Mouse (Mus musculus) brain, adult 2 months (tissue): ENCODE results near the gene Rbm28.
"Not testable (repeated sequence)": the region's sequence is repeated elsewhere in the genome, so short reads cannot be mapped to it uniquely, and the experiment has no call there.

Experiments used
- DNase-seq: peaks from one replicate; pipeline ENCODE4 v3.0.0; 2011; ENCODE audit warnings: low read depth, low spot score

The Rbm28 gene

DNA sequence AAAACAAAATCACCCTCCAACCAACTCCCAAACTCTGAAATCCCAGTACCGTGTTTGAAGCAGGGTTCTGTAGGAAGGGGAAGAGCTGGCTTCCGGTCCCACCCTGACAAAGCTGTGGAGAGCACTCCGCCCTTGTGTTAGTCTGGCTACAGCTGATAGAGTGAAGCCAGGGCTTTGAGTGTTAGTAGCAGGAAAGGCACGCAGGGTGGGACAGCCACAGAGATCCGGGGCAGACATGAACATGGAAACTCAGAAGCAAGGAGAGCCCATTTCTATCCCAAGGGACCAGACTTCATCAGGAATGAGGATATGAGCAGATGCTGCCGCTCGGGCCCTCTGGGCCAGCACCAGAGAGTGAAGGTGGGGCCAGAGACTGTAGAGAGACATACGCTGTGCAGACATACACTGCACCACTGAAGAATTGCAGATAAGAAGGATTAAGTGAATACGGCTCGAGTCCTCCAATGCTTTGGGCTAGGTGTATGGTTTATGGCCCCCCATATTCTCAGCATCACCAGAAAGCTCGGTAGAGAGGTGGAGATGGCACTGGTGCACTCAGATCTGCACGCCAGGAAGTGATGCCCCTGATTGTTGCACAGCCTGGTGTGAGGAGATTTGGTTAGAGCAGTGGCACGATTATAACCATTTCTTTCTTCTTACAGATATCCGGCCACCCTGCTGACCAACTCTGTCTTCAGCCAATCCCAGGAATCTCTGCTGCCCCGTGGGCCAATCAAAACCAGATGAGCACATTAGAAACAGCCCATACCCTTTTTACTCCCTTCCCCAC is 29.4 kb upstream of the Rbm28 start:
- DNase-seq, result no peak

DNA sequence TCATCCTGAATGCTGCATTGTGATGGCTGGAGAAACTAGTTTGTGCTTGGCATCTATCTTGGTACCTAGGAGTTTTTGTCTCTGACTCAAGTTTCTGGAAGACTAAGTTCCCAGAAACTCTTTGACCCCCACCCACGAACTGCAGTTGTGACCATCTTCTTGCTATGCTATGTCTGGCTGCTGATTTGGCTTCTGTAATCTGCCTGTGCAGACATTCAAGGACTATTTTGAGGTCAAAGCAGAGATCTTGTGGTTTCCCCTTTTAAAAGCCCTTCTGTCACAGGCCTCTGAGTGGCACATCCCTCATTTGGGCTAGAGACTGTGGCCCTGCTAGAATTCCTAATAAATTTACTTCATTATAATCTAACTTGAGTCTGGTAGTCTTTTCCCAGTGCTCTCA is 23.1 kb upstream of the Rbm28 start:
- DNase-seq, result no peak

DNA sequence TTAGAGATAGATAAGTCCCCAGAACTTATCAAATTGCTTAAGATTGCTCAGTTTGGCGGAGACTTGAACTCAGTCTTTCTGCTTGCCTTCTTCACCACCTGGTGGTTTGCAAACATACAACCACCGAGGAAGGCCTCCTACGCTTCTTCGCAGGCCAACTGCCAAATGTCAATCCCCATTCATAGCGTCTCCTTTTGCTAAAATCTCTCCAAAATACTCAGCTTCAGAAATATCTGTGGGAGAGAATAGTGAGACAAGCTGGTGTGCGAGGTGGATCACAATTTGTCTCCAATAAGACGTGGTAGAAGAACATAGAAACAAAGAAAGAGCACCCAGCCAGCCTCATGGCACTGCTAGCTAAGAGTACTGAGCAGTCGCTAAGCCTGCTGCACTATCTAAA is 15.0 kb upstream of the Rbm28 start:
- peak; percentile 77 for DNase-seq

DNA sequence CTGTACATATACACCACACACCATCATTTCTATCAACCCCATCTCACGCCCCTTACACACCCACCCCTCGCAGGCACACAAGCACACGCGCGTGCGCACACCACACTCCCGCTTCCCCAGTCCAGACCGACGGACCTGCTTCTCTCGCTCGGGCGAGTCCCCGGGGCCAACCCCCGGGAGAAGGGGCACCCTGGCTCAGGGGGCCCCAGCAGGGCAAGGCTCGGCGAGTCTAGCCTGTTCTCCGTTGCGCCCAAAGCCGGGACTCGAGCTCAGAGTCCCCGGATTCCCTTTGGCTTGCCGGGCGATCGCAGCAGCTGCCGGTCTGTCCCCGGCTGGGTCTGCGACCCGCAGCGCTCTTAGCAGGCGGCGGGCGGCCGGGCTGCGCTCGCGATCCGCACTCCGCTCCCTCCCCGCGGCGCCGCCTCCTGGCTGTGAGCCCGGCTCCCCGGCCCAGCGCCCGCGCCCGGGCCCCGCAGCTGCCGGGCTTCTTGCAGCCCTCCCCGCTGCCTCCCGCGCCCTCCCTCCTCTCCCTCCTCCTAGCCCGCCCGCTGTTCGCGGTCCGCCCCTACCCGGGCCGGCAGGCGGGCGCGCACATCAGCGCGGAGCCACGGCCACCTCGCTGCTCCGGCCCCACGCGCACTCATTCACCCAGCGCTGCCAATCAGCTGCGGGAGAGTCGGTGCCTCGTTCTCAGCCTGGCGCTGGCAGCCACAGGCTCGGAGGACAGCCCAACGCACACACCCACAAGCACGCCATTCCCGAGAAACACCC is 14.3 kb upstream of the Rbm28 start, which contains the start of gene Prrt4:
Prrt4 (minus strand) TSS at position 697 of the 771 bp plus-strand sequence.
- DNase-seq, result peak; percentile 87

DNA sequence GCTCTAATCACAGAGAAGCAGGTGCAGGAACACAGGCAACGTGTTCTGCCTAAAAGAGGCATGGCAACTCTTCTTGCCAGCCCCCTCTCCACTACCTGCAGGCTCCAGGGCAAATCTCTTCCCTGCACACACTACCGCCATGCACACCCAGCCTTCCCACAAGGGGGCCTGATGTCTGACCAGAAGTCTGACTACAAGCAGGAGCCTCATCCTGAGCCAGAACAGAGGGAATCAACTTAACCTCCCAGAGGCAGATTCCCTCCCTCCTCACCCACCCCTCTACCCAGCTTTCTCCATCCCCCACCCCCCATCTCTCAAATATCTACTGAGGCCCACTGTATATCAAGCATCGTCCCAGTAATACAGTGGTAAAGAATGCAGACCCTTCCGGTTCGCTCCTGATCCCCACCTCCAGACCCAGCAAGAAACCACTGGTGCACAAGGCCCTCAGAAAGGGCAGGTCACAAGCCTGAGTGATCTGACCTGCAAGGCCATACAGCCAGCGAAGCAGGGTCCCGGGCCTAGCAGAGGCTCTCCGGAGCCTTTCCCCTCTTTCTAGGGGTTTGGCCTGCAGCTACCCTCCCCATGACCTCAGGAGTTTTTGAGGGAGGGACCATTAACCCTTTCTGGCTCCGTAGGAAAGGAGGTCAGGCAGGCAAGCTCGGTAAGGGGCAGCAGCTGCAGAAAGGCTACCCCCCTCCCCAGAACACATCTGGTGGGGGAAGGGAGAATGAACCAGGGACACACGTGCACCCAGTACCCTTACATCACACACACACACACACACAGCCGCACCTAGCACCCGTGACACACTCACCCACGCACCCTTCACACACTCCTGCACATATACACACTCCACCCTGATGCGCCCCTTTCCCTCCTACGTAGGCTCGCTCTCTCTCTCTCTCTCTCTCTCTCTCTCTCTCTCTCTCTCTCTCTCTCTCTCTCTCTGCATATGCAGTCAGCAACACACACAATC is 13.4 kb upstream of the Rbm28 start:
- DNase-seq, result peak; percentile 64

DNA sequence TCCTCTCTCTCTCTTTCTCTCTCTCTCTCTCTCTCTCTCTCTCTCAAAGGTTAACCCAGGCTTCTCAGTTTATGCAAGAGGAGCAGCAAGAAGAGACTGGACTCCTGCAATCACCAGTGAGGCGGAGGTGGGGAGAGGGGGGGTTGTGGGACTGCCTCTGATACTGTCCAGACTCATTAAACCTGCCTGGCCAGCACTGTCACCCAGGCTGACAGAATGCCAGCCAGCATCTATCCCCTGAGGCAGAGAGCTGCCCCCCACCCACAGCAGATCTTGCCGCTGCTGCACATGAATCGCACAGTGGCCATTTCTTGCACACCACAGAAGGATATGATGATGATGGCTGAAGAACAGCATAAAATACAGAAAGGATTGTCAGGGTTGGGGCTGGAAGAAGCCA is 10.3 kb upstream of the Rbm28 start:
- no peak for DNase-seq

DNA sequence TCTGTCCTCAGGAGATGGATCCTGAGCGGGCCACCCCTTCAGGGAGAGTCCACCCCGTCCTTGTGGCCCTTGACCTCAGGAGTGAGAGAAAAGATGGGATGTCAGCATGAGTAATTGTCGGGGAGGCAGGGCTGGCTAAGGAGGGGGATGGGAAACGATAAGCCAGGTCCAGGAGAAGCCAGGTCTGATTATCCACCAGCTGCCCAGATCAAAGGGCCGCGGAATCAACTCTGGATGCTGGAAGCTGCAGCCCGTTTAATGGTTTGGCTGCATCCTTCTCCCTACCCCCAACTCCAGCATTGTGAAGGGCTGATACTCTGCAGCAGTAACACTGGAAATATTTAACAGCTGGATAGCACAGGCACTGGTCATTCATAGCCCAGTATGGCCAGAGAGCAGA is 9.6 kb upstream of the Rbm28 start:
- DNase-seq, result no peak

DNA sequence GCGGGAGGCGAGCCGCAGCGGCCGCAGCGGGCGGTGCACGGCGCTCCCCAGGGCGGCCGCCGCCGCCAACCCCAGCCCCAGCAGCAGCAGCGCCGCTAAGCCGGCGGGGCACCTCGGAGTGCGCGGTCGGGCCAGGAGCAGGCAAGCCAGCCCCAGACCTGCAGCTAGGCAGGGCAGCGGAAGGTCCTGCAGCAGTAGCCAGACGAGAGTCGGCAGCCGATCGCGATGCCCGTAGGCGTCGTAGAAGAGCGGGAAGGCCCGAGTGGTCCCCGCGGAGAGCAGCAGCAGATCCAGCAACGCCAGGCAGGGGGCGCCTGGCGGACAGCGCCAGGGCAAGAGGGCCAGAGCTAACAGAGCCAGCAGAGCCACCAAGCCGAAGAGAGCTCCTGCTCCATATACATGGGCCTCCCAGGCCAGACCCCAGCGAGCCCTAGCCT is 6.2 kb upstream of the Rbm28 start:
- DNase-seq, result peak; percentile 84

DNA sequence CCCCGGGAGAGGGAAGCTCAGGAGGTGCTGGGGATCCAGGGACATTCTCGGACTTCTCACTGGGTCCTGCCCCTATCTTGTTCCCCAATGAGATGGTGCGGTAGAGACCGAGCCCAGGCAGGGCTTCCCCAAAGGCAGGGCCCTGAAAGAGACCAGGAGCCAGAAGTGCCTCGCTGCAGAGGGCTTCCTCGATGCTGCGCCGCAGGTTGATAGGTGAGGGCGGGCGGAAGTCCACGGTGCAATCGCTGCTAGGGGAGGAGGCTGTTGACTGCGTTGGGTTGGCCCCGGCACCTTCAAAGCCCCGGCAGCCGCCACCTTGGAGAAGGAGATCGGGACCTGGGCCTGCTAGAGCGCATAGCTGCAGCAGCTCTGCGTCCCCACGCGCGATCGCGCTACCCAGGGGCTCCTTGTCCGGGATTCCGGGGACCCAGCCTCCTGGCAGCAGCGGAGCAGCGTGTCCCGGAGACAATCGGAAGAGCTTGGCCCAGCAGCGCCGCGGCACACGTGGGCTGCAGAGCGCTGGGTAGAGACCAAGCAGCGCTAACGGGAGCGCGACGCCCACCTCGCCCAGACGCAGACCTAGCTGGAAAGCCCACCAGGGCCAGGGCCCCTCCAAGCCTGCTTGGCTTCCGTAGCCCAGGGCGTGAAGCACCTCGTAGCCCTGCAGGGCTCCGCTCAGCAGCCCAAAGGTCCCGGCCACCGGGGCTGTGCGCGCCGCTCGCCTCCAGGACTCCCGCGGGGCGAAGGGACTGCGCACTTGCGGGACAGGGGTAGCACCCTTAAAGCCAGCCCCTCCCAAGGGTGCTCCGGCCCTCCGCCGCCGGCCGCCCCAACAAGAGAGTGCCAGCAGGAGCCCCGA is 5.5 kb upstream of the Rbm28 start:
- peak; percentile 42 for DNase-seq

DNA sequence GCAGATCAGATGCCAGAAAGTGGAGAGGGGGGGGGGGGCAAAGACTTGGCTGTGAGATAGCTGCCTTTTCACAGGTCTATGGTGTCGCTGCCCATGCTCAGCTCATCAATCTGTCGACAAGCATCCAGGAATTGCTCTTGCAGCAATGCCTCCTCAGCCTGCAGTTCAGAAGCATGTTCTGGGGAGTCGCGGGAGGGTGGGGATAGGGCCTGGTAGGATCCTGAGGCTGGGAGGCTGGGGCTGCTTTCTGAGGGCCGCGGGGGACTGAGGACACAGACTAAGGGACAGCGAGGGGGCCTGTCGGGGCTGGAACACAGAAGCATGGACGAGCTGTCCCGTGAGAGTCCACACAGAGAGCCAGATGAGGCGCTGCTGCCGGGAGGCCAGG is 4.9 kb upstream of the Rbm28 start:
- no peak for DNase-seq

DNA sequence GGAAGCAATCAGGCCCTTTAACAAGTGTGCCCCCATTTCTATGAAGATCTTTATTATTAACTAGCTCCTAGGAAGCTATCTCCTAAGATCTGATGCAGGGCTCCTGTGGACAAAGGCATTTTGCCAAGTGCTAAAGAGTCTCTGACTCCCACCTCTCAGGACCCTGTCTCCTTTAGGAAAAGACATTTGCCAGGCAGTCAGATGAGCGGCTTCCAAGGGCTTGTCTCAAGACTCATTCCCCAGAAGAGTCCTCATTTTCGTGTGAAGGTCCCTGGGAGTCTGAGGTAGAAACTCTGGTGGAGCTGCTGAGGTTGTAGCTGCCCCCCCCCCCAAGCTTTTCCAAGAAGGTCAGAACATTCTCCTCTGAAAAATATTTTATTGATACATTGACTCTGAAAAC is 4.1 kb upstream of the Rbm28 start:
- DNase-seq, result no peak

DNA sequence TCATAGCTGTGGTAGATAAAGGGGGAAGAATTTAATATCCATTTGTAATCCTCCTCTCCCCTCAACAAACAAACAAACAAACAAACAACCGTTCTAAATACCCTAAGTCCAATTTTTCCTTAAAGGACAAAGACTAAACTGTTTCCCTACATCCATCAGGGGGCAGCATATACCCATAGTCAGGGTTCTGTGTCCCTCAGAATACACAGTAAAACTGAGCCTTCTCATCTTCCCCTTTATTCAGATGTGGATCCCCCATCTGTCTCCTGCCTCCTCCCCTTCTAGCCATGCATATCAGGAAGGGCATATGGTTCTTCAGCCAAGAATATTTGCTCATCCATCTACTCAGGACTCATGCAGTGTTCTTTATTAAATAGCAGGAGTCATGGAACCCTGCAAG is 1.4 kb upstream of the Rbm28 start:
- DNase-seq, result peak; percentile 83

DNA sequence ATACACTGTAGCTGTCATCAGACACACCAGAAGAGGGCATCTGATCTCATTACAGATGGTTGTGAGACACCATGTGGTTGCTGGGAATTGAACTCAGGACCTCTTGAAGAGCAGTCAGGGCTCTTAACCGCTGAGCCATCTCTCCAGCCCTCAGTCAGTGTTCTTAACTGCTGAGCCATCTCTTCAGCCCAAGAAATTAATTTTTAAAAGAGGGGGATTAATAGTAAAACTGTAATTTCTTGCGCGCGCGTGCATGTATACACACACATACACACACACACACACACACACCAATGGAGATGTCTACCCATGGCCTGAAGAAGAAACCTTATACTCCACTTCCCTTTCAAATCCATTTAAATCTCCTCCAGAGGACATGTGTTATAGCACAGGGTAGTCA is 3.5 kb downstream of the Rbm28 start:
- not testable (repeated sequence) for DNase-seq

DNA sequence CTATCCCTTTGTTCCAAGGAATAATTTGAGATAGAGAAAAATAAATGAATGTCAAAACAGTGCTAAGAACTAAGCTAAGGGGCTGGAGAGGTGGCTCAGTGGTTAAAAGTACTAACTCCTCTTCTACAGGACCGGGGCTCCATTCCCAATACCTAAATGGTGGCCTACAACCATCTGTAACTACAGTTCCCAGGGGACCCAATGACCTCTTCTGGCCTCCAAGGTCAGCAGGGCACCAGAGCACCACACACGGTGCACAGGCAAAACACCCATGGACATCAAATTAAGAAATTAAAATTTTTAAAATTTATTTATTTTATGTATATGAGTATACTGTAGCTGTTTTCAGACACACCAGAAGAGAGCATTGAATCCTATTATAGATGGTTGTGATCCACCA is 4.0 kb downstream of the Rbm28 start:
- DNase-seq, result no peak

DNA sequence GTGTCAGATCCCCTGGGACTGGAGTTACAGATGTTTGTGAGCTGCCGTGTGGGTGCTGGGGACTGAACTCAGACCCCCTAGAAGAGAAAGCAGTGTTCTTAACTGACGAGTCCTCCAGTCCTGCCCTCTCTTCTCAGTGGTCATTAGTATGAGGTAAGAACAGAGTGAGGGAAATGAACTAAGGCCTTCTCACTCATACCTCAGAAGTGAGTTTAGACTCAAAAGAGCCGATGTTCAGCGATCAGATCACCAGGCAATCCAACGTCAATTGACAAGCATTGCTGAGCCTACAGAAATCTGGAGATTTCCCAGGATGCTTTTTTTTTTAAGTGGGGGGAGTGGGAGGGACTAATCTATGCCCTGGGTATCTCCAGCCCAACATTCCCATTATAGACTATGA is 8.5 kb downstream of the Rbm28 start:
- no peak for DNase-seq

DNA sequence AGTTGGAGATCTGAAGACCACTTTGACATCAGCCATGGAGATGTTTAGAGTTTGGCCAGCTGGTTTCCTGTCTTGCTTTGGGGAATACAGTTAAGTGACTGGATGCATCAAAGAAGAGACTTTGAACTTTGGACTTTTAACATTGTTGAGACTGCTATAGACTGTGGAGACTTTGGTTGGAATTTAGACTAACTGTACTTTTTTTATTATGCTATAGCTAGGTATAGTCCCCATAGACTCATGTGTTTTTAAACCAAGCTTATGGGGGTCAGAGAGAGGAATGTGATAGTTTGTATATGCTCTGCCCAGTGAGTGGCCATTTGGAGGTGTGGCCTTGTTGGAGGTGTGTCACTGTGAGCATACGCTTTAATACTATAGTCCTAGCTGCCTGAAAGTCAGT is 14.8 kb downstream of the Rbm28 start:
- no peak for DNase-seq

DNA sequence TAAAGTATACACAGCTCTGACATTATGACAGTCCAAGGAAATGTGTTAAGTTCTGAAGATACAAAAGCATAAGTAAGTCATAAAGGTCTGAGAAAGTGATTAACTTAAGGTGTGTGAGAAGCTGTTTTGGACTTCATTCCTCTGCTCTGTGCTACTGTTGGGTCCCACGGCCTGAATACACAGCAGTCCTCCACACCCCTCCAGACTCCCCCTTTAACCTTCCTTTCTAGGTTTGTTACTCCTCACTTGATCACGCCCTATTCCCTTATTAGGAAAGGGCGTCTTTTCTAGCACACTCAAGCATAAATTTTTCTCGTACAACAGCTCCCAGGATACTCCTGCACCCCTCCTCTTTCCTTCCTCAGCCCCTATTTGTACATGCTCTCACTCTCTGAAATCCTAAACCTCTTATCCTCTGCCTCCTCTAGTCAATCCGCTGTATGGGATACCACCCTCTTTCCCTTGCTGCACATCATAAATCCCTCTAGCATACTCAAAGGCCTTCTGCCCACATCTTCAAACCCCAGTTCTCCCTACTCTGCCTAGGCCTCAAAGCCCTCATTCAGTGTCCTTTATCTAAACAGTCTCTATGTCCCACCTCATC is 17.3 kb downstream of the Rbm28 start:
- DNase-seq, result no peak

DNA sequence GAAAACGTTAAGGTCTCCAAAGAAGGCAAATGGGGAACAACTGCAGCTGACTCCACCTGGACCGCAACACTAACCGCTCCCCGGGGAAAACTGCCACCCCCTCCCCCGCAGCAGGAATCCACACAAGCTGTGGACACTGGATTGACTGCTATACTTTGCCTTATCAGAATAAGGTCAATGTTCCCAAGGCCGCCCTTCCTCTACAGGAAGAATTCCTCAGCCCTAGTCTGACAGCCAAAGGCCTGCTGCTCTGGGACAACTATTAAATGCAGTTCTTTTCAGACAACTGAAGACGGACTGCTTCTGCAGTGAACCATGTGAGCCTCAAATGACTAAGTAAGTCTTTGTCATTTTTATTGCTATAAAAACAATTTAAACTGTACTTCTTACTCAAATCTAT is 18.2 kb downstream of the Rbm28 start:
- no peak for DNase-seq

DNA sequence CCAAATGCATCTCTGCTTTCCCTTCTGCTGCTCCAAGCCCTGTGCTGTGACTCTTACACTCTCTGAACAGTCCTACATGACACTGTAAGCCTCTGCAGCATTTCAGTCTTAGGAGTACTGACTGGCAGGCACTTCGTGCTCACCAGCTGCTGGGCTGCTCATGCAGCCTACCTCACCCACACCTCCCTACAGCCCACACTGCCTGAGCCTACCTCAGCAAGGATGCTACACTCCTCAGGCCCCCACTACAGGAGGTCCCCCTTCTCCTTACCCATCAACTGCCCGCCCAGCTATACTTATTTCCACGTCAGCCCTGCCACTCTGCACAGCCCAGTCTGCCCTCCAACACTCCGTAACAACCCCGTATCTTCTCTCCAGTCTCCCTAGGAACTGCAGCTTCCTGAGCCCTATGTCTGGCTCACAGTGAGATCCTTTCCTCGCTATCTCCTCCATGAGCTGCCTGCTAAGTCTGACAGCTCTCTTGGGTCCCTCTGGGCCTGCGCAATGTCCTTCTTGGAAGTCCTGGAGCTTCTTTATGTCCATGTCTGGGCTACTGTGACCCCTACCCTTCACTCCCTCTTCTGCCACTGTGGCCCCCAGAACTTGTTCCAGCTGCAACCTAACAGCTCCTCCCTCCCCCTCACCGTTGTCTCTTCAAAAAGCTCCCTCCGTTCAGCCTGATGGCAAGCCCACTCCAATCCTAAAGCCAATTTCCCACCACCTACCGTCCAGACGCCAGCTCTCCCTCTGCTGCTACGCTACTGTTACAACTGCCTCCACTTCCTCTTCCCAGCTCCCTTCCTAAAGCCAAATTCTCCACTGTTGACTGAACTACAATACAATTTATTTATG is 19.1 kb downstream of the Rbm28 start:
- DNase-seq, result peak; percentile 52

DNA sequence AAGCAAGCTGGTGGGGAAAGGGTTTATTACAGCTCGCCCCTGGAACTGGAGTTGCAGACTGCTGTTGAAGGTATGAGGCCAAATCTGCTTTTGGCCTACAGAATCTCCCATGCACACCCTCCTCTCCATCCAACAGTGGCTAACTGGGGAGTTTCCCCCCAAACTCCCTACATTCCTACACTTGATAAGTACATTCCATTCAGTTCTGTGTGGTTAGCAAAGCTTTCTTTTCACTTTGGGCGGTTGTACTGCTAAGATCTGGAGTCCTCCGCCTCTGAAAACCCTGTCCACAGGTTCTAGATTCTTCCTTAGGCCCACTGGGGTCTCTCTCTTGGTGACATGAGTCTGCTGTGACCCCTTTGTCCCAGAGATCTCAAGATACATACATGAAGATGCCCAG is 19.8 kb downstream of the Rbm28 start:
- no peak for DNase-seq
